Mouse (Mus musculus) activated CD4-positive, CD25-positive, alpha-beta regulatory T cell, adult 4 months (primary cell): ENCODE measurements around the gene Gm20388. TPM values are rescaled to one million over a fixed set of nuclear protein-coding genes. Genes with fewer than 3 reads are reported as not detected.

Experiments
- ATAC-seq: one replicate; pipeline ENCODE4 v1.8.0; 2017
- polyA plus RNA-seq, 2 experiments: library from polyadenylated mRNA; unstranded; fragments of 100-300 nt; shearing (Covaris generic); gene quantifications; one replicate each; pipeline ENCODE4 v1.2.1; 2017

The Gm20388 gene
- polyA plus RNA-seq, 2 experiments from 2014 or later = 9.9 to 12.3 TPM

DNA sequence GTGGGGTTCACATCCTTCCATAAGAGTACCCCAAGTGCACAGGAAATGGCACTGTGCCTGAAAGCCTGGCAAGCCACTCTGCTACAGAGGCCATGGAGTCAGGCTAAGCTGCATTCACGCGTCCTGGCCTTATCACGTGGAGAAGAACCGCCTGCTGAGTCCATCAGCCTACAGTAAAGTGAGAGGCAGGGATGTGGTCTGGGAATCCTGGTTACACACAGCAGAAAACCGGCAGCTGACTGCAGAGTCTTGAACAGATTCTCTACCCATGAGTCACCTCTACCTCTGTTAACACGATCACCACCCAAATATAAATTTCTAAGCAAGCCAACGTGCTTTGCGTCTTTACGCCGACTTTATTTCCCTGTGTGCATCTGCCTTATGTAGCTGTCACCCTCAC is 2457.9 kb downstream of the Gm20388 start:
- ATAC-seq = no peak

DNA sequence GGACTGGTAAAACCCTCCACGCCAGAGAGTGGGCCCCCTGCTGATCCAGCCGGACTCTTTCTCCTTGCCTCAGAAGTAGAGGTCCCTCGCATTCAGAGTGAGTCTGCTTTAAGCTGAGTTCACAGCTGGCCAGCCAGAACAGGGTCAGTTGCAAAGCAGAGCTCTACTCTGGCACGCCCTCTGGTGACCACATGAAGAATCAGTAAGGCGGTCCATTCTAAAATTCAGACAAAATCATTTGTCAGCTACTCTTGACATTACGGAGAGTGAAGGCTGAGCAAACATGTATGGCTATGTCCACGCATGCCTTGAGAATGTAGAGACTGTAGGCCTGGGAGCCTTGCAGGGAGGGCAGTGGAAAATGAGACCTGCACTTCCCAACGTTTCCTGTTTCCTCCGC is 2459.0 kb downstream of the Gm20388 start:
- no peak for ATAC-seq

DNA sequence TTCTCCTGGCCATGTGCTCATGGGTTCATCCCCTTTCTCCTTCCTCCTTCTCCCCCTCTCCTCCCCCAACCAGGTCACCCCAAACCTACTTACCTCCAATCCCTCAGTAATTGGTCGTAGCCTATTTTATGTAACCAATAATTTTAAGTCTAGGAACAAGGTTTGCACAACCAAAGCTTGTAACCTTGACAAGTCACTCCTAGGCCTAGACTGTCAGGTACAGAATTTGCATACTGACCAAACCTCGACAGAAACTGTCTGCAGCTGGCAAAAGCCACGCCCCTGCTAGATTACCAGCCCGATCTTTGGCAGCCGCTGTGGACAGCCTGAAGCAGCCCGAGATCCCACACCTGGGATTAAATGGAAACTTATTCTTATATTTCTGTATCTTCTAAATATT is 2461.1 kb downstream of the Gm20388 start:
- ATAC-seq = no peak

DNA sequence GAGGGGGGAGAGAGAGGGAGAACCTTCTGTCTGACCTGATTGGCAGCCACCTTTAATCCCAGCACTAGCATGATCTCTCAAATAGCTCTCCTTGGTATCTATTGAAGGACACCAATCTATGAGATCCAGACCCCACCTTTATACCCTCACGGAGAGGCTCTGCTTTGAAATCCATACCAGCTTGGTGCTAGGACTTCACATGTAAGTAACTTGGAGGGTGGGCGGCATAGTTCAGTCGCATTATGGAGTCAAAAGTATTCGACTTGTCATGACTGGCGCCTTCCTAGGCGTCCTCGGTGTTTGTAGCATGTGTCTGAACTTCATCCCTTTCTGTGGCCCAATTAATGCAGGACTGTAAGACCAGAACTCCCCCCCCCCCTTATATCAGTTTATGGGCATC is 2464.7 kb downstream of the Gm20388 start:
- no peak for ATAC-seq

DNA sequence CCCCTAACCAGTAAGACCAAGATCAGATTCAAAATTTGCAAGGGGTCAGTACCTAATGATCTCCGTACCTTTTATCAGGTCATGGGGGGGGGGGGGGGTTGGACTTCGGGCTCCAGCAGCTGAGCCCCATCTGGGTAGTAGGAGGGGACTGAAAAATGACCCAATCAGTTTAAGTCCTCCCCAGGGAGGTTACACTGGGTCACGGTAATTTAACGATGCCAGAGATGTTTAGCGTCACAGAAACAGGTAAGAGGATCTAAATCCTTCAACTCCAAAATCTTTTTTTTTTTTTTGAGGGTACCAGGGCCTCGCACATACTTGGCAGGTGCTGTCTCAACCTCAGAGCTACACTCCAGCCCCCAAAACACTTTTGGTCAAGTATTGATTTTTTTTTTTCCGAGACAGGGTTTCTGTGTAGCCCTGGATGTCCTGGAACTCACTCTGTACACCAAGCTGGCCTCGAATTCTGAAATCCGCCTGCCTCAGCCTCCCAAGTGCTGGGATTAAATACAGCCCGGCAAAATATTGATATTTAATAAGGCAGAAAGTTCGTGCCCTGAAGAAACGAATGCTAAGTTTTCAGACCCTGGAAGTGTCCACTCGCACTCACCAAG is 2465.2 kb downstream of the Gm20388 start:
- ATAC-seq = no peak

DNA sequence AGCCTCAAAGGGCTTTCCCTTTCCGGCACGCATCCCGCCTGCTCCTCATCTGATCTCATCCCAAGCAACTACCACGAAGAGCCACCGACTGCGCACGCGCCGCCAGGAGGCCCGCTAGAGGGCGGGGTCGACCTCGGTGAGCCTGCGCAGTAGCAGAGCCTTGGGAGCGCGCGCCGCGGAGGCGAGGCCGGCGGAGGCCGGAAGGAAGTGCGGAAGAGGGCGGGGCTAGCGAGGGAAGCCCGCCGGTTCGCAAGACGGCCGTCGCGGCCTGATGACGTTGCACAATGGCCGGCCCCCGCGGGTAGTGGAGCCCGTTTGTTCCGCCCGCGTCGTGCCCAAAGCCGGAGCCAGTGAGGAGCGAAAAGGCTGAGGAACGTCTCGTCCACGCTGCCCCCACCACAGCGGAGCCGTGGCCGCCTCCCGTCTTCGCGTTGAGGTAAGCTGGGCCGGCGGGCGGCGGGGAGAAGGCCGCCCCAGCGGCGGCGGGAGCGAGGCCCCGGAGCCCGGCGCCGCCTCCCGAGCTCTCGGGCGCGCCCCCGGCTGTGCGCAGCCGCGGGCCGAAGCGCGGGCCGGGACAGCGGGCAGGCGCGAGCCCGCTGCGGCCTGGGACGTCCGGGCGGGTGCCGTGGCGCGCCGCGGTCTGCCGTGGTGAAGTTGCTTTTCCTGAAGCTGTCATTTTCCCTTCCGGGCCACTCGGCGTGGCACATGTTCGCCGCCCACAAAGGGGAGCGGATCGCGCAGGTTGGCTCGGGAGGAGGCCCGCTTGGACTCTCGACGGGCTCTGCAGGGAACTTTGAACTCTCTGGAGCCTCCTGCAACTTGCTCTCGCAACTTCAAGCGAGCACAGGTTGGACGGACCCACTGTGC is 2466.0 kb downstream of the Gm20388 start, which contains the start of gene Zc3h18:
Zc3h18 (plus strand) TSS at position 245 of the 867 bp plus-strand sequence.
- peak; percentile 92 for ATAC-seq

DNA sequence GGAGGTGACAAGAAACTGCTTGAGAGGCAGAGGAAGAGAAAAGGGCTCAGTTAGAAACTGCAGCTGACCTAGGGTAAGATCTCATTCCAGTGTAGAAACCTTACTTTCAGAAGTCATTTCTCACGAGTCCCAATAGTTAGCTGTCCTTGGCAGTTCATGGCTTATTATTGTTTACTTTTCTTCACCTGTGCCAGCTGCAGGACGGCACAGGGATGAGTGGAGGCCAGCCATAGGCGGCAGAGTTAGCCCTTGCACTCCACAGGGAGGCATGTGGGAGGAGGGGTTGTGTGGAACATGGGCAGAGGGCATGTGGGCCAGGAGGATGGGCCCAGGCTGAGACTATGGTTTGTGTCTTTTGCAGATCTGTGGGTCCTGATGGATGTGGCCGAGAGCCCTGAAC is 2472.4 kb downstream of the Gm20388 start:
- no peak for ATAC-seq

DNA sequence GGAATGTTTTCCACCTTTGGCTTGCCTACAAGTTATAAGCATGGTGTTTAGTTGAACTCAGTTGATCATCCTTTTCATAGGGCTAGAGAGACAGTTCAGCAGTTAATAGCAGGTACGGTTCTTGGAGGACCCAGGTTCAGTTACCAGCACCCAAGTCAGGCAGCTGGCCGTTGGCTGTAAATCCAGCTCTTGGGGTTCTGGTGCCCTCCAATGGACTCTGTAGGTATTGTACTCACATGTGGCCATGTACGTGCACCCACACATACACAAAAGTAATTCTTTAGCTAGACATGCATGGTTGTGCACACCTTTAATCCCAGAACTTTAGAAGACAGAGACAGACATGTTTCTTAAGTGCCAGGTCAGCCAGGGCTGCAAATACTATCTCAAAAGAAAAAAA is 2478.7 kb downstream of the Gm20388 start:
- no peak for ATAC-seq

DNA sequence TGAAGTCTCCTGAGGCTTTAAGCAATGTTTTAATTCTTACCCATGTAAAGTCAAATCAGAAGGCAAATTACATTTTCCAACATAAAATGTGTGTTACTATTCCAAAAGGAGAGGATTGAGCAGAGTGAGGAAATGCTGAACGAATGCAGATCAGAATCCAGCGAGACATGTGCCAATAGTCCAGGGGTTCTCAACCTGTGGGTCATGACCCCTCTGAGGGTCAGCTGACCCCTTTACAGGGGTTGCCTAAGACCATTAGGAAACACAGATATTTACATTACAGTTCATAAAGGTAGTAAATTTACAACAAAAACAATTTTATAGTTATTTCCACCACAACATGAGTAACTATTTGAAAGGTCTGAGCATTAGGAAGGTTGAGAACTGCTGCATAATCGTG is 2480.1 kb downstream of the Gm20388 start:
- ATAC-seq = no peak

DNA sequence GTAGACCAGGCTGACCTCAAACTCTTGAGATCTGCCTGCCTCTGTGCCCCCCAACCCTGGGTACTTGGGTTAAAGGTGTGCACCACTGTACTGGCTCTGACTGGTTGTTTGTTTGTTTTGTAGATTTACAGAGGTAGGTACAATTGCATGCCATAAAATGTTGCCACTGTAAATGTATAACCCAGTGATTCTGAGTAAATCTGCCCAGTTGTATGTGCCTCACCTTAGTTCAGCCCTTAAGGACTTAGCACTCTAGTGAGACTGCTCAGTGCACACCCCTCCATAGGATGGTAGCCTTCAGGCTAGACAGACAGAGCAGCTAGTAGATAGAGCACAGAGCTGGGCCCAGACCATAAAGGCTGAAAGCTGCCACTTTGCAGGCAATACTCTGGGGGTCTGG is 2483.1 kb downstream of the Gm20388 start:
- no peak for ATAC-seq

DNA sequence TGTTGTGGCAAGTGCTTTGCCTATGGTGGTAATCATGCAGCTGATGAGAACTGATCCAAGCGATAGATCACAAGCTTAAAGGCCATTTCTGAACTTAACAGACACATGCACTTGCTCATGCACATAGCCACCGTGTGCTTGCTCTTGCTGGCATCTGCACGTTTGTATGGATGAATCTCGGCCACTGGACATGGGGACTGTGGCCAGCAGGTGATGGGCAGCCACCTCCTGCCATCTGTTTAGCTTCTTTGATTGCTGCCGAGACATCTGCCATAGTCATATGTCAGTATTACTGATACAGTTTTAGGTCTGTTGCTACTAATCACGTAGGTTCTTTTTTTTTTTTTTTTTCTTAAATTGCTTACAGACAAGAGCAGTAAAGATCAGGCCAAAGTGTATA is 2484.7 kb downstream of the Gm20388 start:
- ATAC-seq = no peak

DNA sequence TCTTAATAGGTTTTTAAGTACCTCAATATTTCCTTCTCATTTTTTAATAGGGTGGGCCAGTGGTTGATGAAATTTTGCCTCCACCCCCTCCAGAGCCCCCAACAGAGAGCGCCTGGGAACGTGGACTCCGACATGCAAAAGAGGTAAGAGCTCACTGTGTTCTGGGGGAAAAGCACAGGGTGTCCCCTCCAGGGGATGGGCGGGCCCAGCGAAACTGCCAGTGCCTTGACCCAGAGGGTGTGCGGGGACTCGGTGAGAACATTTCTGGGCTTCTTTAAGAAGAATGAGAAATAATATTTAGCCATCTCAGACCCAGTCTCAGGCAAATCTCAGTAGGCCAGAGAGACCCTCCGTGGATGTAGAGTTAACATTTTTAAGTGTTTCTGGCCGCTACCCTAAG is 2487.5 kb downstream of the Gm20388 start:
- no peak for ATAC-seq

DNA sequence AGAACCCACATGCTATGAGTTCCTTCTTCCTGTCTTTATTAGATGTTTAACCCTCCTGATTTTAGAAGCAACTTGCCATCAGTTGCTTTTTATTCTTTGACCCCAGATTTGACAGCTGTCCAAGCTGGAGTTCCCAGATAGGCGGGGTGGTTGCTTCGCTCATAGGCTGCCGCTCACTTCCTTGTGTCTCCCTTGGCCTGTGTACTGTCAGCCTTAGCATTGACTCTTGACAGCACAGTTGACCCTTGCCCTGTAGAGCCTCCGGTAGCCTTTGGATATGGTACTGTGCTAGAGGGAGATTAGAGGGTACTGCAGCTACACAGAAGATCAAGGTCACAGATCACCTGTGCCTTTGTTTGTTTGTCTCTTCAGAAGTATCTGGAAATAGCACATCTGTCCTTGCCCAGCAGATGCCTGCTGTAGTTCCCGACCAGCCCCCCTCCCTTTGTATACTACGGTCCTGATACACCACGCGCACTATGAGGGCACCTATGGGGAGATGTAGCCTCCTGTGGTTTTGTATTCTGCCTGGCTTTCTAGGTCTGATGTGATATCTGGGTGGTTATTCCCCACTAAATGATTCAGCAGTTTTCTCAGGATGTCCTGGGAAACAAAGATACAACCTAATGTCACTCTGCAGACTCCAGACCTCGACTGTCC is 2494.6 kb downstream of the Gm20388 start:
- ATAC-seq = no peak

DNA sequence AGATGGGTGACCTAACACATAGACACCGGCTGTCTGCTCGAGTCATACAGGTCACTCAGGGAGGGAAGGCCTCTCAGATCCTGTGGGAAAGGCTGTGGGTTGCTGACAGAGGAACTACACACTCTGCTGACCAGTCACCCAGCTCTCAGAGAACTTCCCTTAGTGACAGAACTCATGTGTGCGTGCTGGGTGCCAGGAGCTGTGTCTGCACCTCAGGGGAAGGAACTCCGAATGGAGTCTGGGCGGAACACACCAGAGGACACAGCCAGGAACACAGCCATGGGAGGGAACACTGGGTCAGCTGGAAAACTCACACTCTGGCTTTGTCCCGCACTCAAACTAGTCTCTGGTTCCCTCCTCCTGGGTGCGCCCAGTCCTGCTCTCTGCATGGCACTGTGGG is 2497.0 kb downstream of the Gm20388 start:
- no peak for ATAC-seq

DNA sequence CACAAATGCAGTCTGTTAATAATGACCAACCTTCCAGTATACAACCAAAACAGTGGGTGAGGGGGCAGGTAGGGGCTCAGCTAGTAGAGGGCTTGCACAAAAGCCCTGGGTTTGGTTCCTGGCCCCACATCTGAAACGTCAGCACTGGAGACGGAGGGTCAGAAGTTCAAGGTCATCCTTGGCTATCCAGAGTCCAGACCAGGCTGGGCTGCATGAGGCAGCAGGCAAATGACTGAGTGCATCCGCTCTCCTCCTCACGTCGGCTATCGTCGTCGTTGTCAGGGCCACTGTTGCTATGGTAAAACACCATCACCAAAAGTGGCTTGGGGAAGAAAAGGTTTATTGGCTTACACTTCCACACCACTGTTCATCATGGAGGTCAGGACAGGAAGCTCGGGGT is 2503.7 kb downstream of the Gm20388 start:
- no peak for ATAC-seq

DNA sequence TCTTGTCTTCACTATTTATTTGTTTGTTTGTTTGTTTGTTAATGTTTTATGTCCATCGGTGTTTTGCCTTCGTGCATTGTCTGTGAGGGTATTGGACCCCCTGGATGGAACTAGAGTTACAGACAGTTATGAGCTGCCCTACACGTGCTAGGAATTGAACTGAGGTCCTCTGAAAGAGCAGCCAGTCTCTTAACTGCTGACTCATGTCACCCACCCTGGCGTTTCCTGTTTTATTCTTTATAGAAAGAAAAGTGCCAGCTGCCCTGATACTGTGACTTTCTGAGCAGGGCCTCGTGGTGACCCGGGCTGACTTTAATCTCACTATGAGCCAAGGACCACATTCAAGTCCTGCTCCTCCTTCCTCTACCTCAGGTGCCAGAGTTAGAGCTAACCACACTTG is 2504.9 kb downstream of the Gm20388 start:
- ATAC-seq = no peak

DNA sequence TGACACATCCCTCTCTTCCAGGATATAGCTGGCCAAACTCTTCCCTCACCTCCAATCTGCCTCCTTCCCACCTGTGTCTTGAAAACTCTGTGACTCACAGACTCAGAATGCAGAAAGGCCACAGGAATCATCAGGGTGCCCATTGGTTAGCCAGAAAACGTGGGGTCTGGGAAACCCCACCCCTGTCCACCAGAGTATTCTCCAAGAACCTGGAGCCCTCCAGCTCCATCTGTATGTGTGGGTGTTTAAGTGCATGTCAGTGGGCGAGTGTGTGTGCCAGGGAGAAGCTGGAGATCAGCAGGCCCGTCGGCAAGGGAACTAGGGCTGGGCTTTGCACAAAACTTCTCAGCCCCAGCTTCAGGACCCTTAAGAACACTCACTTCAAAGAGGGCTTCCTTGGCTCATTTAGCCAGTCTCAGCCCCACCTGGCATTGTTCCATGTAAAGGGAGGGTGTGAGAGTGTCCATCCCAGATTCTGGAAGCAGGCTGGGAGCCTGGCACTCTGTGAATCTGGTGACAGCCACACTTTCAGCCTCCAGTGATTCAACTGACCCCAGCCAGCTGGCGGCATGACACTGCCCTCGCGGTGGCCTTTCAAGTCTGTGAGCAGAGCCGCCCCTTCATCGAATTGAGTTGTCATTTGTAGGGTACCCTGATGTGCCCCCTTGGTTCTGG is 2509.4 kb downstream of the Gm20388 start:
- no peak for ATAC-seq

DNA sequence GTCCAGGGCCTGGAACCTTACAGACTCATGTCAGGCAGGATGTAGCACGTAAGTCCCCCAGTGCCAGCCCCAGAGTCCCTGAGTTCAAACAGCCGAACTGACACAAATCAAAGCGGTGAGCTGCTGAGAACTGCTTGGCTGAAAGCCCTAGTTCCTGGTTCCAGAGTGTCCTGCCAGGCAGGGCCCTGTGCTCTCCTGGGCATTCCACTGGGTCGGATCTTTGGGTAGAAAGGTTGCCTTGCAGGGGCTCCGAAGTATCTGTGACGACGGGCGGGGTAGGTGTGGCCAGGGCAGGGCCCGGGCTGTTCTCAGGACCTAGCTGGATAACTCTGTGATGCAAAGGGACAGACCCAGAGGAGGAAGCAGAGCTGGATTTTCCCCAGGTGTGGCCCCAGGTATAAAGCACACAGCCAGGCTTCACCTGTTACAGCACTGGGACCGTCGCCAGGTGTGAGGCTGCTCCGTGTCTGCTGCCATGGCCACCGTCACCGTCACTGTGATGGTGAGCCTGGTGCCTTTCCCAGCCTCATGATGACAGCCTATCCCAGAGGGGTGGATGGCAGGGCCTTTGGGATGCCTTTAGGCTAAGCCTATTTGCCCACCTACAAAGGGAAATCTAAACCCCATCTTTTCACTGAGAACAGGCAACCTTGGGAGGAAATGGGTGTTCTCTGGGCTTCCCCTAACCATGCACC is 2510.9 kb downstream of the Gm20388 start, which contains the start of gene Il17c:
Il17c (plus strand) TSS at position 645 of the 695 bp plus-strand sequence.
- no peak for ATAC-seq

DNA sequence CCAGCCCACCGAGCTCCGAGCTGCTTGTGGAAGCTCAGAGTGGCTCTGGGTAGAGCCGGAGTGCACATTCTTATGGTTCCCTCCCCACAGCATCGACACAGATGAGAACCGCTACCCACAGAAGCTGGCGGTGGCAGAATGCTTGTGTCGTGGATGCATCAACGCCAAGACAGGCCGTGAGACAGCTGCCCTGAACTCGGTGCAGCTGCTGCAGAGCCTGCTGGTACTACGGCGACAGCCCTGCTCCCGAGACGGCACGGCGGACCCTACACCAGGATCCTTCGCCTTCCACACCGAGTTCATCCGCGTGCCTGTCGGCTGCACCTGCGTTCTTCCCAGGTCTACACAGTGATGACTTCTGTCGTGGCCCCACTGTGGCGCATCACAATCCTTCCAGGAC is 2512.6 kb downstream of the Gm20388 start:
- ATAC-seq = no peak

DNA sequence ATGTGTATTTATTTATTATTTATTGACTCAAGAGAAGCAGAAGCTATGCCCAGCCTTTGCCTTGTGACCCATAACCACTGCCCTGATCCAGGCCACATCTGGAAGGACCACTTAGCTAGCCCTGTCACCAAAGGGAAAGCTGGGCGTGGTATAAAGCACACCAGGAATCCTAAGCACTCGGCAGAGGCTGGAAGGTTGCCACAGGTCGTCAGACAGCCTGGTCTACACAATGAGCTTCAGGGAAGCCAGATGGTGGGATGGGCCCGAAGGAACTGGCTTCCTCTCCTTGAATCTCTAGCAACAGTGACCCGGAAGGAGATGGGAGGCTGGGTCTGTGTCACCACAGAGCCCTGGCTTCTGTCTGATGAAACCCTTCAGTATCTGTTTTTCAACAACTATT is 2513.0 kb downstream of the Gm20388 start:
- no peak for ATAC-seq

DNA sequence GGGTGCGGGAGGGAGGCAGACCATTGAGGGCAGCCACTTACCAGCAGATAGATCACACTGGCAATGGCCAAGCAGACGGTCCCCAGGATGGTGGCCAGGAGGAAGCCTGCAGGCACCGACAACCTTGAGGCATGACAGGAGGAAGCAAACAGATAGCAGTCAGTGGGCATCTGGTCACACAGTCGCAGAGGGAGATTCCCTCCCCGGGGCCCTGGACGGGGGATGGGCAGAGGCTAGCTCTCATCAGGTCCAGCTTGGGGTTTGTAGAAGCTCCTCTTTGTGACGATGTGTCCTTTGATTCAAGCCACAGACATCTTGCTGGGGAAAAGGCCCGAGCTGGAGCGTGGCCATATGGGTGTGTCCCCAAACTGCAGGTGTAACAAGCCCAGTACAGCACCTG is 2515.5 kb downstream of the Gm20388 start:
- ATAC-seq = no peak

DNA sequence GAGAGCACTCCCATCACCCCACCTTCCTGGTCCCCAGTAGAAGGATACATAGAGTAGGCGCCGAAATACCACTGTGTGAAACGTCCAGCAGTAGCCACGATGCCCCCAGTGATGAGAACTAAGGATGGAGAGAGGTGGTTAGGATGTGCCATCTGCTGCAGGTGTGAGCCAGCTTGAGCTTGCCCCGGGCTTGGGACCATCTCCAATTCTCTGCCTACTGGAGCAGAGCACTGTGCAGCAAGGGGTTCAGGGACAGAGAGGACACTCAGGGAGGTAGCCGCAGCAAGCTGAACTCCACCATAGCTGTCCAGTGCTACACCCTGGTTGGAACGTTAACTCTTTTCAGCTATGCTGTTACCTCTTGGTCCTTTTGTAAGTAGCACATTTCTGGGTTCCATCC is 2517.0 kb downstream of the Gm20388 start:
- no peak for ATAC-seq
